Mouse (Mus musculus) WW6 (cell line): ENCODE measurements around the gene Neu2.
"Not testable (repeated sequence)": the region's sequence is repeated elsewhere in the genome, so short reads cannot be mapped to it uniquely, and the experiment has no call there.

Experiments
- DNase-seq: peaks from one replicate; pipeline ENCODE4 v3.0.0-alpha.2; 2013; ENCODE audit warnings: low read depth, low spot score

Neu2 gene

GRCm38 (mm10) chr1:87509561-87510165, at the start of gene Neu2:
Gene Neu2 (plus strand): TSS chr1:87509889.
- no peak for DNase-seq

- DNase-seq = no peak
Measured at GRCm38 (mm10) chr1:87467469-87467868, 42.2 kb upstream of the Neu2 start.

- no peak for DNase-seq
Measured at GRCm38 (mm10) chr1:87468321-87468720, 41.4 kb upstream of the Neu2 start.

- DNase-seq = not testable (repeated sequence)
Measured at GRCm38 (mm10) chr1:87469971-87470370, 39.7 kb upstream of the Neu2 start, which contains the start of gene Snorc. Gene Snorc (plus strand): TSS chr1:87470271.

- no peak for DNase-seq
Measured at GRCm38 (mm10) chr1:87471914-87472313, 37.8 kb upstream of the Neu2 start.

GRCm38 (mm10) chr1:87472576-87472975, 37.1 kb upstream of the Neu2 start:
- no peak for DNase-seq

GRCm38 (mm10) chr1:87475076-87475895, 34.4 kb upstream of the Neu2 start:
- DNase-seq = no peak

- DNase-seq = no peak
Measured at GRCm38 (mm10) chr1:87482546-87482945, 27.1 kb upstream of the Neu2 start.

- no peak for DNase-seq
Measured at GRCm38 (mm10) chr1:87486386-87486785, 23.3 kb upstream of the Neu2 start.

- no peak for DNase-seq
Measured at GRCm38 (mm10) chr1:87492285-87492684, 17.4 kb upstream of the Neu2 start.

- DNase-seq = no peak
Measured at GRCm38 (mm10) chr1:87493542-87493941, 16.1 kb upstream of the Neu2 start.

GRCm38 (mm10) chr1:87505524-87505923, 4.2 kb upstream of the Neu2 start:
- DNase-seq = no peak

- DNase-seq = no peak
Measured at GRCm38 (mm10) chr1:87507857-87508256, 1.8 kb upstream of the Neu2 start.

- DNase-seq = no peak
Measured at GRCm38 (mm10) chr1:87508591-87509560, 813 bp upstream of the Neu2 start.

- DNase-seq = no peak
Measured at GRCm38 (mm10) chr1:87510166-87510691, 540 bp downstream of the Neu2 start.

GRCm38 (mm10) chr1:87510845-87511244, 1.2 kb downstream of the Neu2 start:
- no peak for DNase-seq

- no peak for DNase-seq
Measured at GRCm38 (mm10) chr1:87520467-87520866, 10.8 kb downstream of the Neu2 start.

GRCm38 (mm10) chr1:87521523-87521922, 11.8 kb downstream of the Neu2 start:
- DNase-seq = no peak

- no peak for DNase-seq
Measured at GRCm38 (mm10) chr1:87525041-87525440, 15.4 kb downstream of the Neu2 start.

GRCm38 (mm10) chr1:87527191-87527590, 17.5 kb downstream of the Neu2 start:
- DNase-seq = no peak

- DNase-seq = no peak
Measured at GRCm38 (mm10) chr1:87532346-87532745, 22.7 kb downstream of the Neu2 start.

- DNase-seq = no peak
Measured at GRCm38 (mm10) chr1:87534118-87534517, 24.4 kb downstream of the Neu2 start.
